Mouse (Mus musculus) erythroblast, embryonic 14.5 days (primary cell): ENCODE data around the gene Fam19a2. TPM values are rescaled to one million over a fixed set of nuclear protein-coding genes. Genes with fewer than 3 reads are reported as not detected.

ENCODE experiments used
- H3K27me3 ChIP-seq: 2 replicates; pipeline ENCODE4 v1.6.1; 2012; ENCODE audit warnings: inconsistent platforms; ENCODE audit not compliant: control insufficient read depth
- H3K36me3 ChIP-seq: 2 replicates; pipeline ENCODE4 v1.6.1; 2012; ENCODE audit warnings: mild to moderate bottlenecking, inconsistent platforms; ENCODE audit not compliant: control insufficient read depth
- H3K4me1 ChIP-seq: 2 replicates; pipeline ENCODE4 v1.6.1; 2012; ENCODE audit warnings: inconsistent platforms; ENCODE audit not compliant: control insufficient read depth
- H3K4me3 ChIP-seq: replicated peaks from 2 replicates; pipeline ENCODE3; 2012; ENCODE audit warnings: moderate library complexity, mild to moderate bottlenecking, inconsistent platforms
- H3K9me3 ChIP-seq: 2 replicates; pipeline ENCODE4 v1.6.1; 2012; ENCODE audit warnings: low read length, inconsistent platforms, mixed read lengths; ENCODE audit not compliant: control insufficient read depth
- GATA1 ChIP-seq: IDR thresholded peaks from 2 replicates; pipeline ENCODE4 v1.6.1; 2012; ENCODE audit warnings: low read length, inconsistent platforms, mixed read lengths
- TAL1 ChIP-seq: IDR thresholded peaks from 3 replicates; pipeline ENCODE4 v1.6.1; 2012; ENCODE audit warnings: low read length, inconsistent platforms, mixed read lengths
- polyA plus RNA-seq: library from polyadenylated mRNA; stranded (reverse); fragments of >175 nt; gene quantifications from 2 replicates; pipeline ENCODE4 v1.2.3, GENCODE M21; 2012

Fam19a2 gene
- polyA plus RNA-seq, 1 experiment: 0.01 TPM

DNA sequence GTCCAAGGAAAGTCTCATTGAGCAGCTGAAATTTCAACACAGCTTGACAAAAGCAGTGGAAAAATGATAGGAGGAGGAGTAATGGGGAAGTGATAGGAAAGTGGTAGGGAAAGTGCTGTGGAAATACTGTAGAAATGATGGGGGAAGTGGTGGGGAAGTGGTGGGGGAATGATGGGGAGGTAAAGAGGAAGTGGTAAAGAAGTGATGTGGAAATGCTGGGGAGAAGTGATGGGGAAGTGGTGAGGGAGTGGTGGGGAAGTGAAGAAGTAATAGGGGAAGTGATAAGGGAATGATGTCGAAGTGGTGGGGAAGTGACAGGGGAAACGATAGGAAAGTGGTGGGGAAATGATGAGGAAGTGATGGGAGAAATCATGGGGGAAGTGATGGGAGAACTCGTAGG, 198.5 kb downstream of the Fam19a2 start:
- H3K27me3 ChIP-seq: no peaks in the 10 kb centered on the region
- H3K9me3 ChIP-seq: peaks cover 3% of the 10 kb centered on the region; the same call in 1 of the 2 replicates
- no peak for TF ChIP-seq TAL1
- TF ChIP-seq GATA1: no peak
- H3K4me1 ChIP-seq: no peaks in the 10 kb centered on the region
- no peaks in the 10 kb centered on the region for H3K36me3 ChIP-seq
- H3K4me3 ChIP-seq: no peak overlapping the region

DNA sequence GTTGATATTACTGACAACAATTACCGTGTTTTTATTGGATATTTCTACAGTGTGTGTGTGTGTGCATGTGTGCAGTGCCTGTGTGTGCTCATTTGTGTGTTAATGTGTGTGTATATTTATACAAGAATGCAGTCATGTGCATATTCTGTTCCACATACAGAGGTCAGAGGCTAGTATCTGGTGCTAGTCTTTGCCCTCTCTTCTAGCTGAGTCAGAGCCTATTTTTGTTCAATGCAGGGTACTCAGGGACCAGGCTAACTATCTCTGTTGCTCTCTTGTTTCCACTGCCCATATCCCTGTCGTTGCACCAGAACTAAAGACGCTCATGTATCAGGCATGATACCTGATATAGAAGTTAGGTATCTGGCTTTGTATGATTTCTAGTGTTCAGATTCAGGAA, 251.0 kb downstream of the Fam19a2 start:
- TF ChIP-seq GATA1 (no peak), TAL1 (no peak)
- Histone ChIP-seq H3K9me3 (no peaks in the 10 kb centered on the region), H3K27me3 (no peaks in the 10 kb centered on the region), H3K4me1 (no peaks in the 10 kb centered on the region), H3K4me3 (no peak overlapping the region), H3K36me3 (no peaks in the 10 kb centered on the region)

DNA sequence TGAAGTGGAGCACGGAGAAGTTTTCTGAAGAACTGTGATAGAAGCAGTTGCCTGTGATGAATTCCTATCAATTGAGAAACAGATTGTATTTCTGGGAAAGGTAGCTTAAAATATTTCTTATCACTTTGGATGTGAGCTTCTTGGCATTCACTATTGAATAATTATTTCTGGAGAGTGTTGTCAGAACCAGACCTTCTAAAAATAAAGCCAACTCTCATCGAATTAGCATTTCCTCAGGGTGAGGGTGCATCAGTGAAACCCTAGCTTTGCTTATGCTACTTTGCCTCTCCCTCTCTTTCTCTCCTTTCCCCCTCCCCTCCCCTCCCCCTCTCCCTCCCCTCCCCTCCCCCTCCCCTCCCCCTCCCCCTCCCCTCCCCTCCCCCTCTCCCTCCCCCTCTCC, 256.8 kb downstream of the Fam19a2 start:
- H3K36me3 ChIP-seq: no peaks in the 10 kb centered on the region
- H3K4me1 ChIP-seq: no peaks in the 10 kb centered on the region
- peaks cover 9% of the 10 kb centered on the region; the same call in 1 of the 2 replicates for H3K9me3 ChIP-seq
- no peak for TF ChIP-seq GATA1
- no peak for TF ChIP-seq TAL1
- no peak overlapping the region for H3K4me3 ChIP-seq
- H3K27me3 ChIP-seq: no peaks in the 10 kb centered on the region

DNA sequence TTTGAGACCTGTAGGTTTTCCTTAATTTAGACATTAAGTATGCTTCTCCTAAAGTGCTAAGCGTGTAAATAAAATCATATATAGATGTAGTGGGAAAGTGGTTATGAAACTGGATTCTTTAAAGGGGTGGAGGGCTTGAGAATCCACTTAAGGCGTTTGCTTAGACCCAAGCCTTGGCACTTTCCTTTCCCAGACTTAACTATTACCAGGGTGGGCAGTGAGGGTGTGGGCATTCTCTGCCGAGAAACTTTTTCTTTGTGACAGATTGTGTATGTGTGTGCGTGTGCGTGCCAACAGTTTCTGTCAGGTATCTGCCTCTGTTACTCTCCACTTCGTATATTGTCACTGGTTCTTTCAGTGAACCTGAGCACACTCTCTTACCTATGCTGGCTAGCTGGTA, 257.4 kb downstream of the Fam19a2 start:
- Histone ChIP-seq H3K36me3 (no peaks in the 10 kb centered on the region), H3K27me3 (no peaks in the 10 kb centered on the region), H3K9me3 (peaks cover 9% of the 10 kb centered on the region; the same call in 1 of the 2 replicates), H3K4me3 (no peak overlapping the region), H3K4me1 (no peaks in the 10 kb centered on the region)
- TF ChIP-seq TAL1 (no peak), GATA1 (no peak)

DNA sequence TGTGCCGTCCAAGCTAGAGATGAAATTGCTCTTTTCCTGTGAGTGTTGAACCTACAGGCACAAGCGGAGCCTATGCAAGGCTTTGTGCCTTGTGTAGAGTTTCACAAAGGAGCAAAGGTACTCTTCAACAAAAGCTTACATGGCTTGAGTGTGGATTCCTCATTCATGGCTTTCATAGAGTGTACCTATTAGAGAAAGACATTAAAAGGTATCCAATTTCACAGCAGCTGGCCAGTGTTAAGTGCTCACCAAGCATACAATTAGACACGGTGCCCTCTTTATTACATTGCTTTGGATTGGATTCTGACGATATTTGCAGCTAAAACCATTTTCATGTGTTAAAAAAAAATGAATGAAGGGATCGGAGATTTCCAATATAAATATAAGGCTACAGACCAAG, 261.6 kb downstream of the Fam19a2 start:
- TF ChIP-seq TAL1 (no peak), GATA1 (no peak)
- H3K27me3 ChIP-seq: no peaks in the 10 kb centered on the region
- peaks cover 17% of the 10 kb centered on the region for H3K9me3 ChIP-seq
- H3K4me3 ChIP-seq: no peak overlapping the region
- no peaks in the 10 kb centered on the region for H3K36me3 ChIP-seq
- no peaks in the 10 kb centered on the region for H3K4me1 ChIP-seq

DNA sequence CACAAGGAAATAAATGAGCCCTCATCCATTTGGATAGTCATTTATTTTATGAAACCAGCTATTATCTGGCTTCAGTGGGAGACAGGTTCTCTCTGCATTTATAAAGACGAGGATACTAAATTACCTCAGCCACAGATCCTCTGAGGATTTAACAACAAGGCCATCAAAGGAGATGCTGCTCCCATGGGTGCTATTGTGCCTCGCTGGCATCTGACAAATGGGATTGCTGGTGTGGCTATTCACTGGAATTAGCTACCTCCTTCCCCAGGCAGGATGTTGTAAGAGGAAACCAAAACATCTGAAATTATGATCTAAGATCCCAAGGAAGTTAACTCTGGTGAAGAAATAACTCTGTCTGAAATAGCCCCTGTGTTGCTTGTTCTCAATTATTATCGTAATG, 262.3 kb downstream of the Fam19a2 start:
- H3K4me1 ChIP-seq: no peaks in the 10 kb centered on the region
- H3K27me3 ChIP-seq: no peaks in the 10 kb centered on the region
- peaks cover 17% of the 10 kb centered on the region for H3K9me3 ChIP-seq
- TF ChIP-seq TAL1: no peak
- no peak for TF ChIP-seq GATA1
- H3K36me3 ChIP-seq: no peaks in the 10 kb centered on the region
- H3K4me3 ChIP-seq: no peak overlapping the region

DNA sequence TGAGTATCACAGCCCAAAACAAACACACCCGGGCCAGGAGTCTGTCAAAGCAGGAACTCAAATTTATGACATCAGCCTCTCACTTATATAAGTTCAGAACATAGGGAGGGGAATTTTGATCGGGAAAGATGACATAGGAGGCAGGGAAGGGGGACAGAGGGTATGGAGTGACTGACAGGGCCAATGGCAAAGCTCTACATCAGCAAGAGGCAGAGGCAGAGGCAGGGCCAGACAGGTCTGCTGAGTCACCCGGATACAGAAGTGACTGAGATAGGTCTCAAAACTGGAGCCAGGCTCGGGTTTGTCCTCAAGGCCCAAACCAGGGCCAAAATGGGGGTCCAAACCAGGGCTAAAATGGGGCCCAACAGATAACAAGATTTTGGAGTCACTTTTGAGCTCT, 272.3 kb downstream of the Fam19a2 start:
- peaks cover 7% of the 10 kb centered on the region; the same call in 1 of the 2 replicates for H3K9me3 ChIP-seq

DNA sequence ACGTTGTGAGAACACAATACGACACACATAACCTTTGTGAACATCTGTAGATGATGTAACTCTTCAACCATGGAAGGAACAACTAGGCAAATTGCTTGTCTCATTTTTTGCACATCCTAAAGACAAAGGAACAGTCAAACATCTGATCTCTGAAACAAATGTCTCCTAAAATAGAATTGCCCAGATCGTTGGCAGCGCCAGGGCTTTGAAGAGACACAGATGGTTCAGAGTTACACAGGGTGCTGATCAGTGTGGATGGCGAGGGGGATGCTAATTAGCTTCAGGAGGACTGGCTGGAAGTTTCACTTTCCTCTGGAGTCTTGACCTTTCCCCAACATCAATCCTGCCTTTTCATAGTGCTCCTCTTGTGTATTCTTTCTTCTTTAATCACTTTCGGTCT, 284.6 kb downstream of the Fam19a2 start:
- no peaks in the 10 kb centered on the region for H3K4me1 ChIP-seq
- no peaks in the 10 kb centered on the region for H3K36me3 ChIP-seq
- H3K27me3 ChIP-seq: no peaks in the 10 kb centered on the region
- H3K4me3 ChIP-seq: no peak overlapping the region
- no peak for TF ChIP-seq GATA1
- TF ChIP-seq TAL1: no peak
- peaks cover 11% of the 10 kb centered on the region for H3K9me3 ChIP-seq

More for the DNA sequence above, 272.3 kb downstream of the Fam19a2 start:
- Histone ChIP-seq H3K4me3 (no peak overlapping the region), H3K36me3 (no peaks in the 10 kb centered on the region), H3K4me1 (no peaks in the 10 kb centered on the region), H3K27me3 (no peaks in the 10 kb centered on the region)
- TF ChIP-seq TAL1 (no peak), GATA1 (no peak)

DNA sequence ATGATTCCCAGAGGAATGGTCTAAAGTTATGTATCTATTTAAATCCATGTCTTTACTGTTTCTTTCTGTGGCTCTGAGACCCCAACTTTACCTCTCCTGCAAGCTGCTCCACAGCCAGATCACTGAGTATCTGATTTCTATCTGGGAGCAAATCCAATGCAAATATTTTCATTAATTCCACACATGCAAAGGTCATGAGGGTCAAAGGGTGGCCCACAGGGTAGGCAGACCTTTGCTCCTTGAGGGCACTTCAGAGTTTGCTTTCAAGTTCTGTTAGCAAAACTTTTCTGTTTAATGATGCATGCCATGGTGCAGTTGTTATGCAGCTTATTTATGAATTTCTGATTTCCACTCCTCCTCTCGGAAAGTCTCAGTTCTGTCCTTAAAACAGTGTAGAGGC, 303.9 kb downstream of the Fam19a2 start:
- TF ChIP-seq GATA1: no peak
- TF ChIP-seq TAL1: no peak
- Histone ChIP-seq H3K4me1 (no peaks in the 10 kb centered on the region), H3K4me3 (no peak overlapping the region), H3K36me3 (no peaks in the 10 kb centered on the region), H3K9me3 (peaks cover 10% of the 10 kb centered on the region), H3K27me3 (no peaks in the 10 kb centered on the region)

DNA sequence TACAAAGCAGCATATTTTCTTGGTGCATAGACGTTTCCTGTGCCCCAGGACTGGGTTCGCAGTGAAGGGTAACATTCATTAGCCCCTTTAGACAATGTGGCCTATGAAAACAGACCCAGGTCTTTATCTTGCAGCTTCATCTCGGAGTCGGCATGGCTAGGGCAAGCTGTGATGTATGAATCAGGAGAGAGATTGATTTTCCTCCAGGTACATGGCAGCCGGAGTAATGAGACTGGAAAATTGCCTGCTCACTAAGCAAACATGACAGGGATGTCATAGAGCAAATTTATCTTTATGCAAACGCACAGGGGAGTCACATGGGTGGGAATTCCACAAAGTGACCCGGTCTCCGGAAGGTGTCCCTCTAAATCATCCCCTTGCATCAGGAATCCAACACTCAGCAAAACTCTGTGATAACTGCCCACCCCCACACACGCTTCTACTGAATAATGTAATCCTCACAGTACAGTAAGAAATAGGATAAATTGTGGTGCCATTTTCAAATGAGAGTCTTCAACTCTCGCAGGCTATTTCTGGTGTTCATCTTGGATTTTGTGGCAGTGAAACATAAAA, 306.9 kb downstream of the Fam19a2 start:
- Histone ChIP-seq H3K9me3 (peaks cover 12% of the 10 kb centered on the region), H3K36me3 (no peaks in the 10 kb centered on the region), H3K4me1 (no peaks in the 10 kb centered on the region), H3K27me3 (no peaks in the 10 kb centered on the region), H3K4me3 (no peak overlapping the region)
- TF ChIP-seq GATA1 (no peak), TAL1 (no peak)
